Mouse (Mus musculus) small intestine, adult 2 months (tissue): Measurements from ENCODE around the gene Olfr196. TPM values are rescaled to one million over a fixed set of nuclear protein-coding genes. Genes with fewer than 3 reads are reported as not detected.
"Not testable (repeated sequence)": the region's sequence is repeated elsewhere in the genome, so short reads cannot be mapped to it uniquely, and the experiment has no call there.

Source experiments
- H3K27ac ChIP-seq: fragments of 200-500 bp; 2 replicates; pipeline ENCODE4 v1.5.1; 2012; ENCODE audit warnings: low read depth, low read length, control low read depth, inconsistent platforms; ENCODE audit not compliant: insufficient read depth
- H3K27me3 ChIP-seq: fragments of 200-500 bp; 2 replicates; pipeline ENCODE4 v1.6.1; 2012; ENCODE audit warnings: mild to moderate bottlenecking, moderate library complexity, low read length, inconsistent platforms; ENCODE audit not compliant: control insufficient read depth, insufficient read depth
- H3K36me3 ChIP-seq: fragments of 200-500 bp; 2 replicates; pipeline ENCODE4 v1.6.1; 2012; ENCODE audit warnings: mild to moderate bottlenecking, low read length, control low read depth, inconsistent platforms; ENCODE audit not compliant: control insufficient read depth, insufficient read depth
- H3K4me1 ChIP-seq: fragments of 200-500 bp; 2 replicates; pipeline ENCODE4 v1.6.1; 2012; ENCODE audit warnings: low read length, inconsistent platforms, mixed read lengths; ENCODE audit not compliant: control insufficient read depth, insufficient read depth, insufficient read length
- H3K4me3 ChIP-seq: fragments of 200-500 bp; 2 replicates; pipeline ENCODE4 v1.5.1; 2012; ENCODE audit warnings: low read depth, mild to moderate bottlenecking, control low read depth, inconsistent platforms, low read length, moderate library complexity
- CTCF ChIP-seq: fragments of 200-500 bp; IDR thresholded peaks from 2 replicates; pipeline ENCODE4 v1.5.1; 2012; ENCODE audit warnings: low read depth, mild to moderate bottlenecking, control low read depth, inconsistent platforms, low read length, moderate library complexity, mixed read lengths; ENCODE audit not compliant: insufficient replicate concordance, insufficient read length; ENCODE audit errors: extremely low read depth
- POLR2A ChIP-seq: fragments of 200-500 bp; IDR thresholded peaks from 2 replicates; pipeline ENCODE4 v1.6.1; 2012; ENCODE audit warnings: low read depth, mild to moderate bottlenecking, control low read depth, inconsistent platforms, low read length, moderate library complexity
- WGBS: fragments of 180-500 bp; shearing (Covaris S2); methylation state at CpG from one replicate; pipeline ENCODE4 v1.1.7; 2018; 5-methylcytosine and 5-hydroxymethylcytosine counted together
- polyA plus RNA-seq: library from polyadenylated mRNA; depleted of rRNA; stranded (reverse); fragments of >200 nt; gene quantifications from 2 replicates; pipeline ENCODE4 v1.2.3, GENCODE M21; 2012; rRNA removed

Gene Olfr196
- polyA plus RNA-seq = not detected in 2 replicates

- Histone ChIP-seq H3K4me3 (no peak within 1 kb of the TSS), H3K27me3 (no peaks in the 10 kb centered on the region), H3K36me3 (no peaks in the 10 kb centered on the region), H3K27ac (no peak within 1 kb of the TSS), H3K4me1 (no peaks in the 10 kb centered on the region)
- WGBS = 65% methylated on average over 3 of the region's 3 CpGs
- TF ChIP-seq POLR2A = no peak
- no peak for TF ChIP-seq CTCF
Observed at GRCm38 (mm10) chr16:59170354-59170753, at the start of gene Olfr196. Gene Olfr196, minus strand, starts transcription at chr16:59170454.

- not testable (repeated sequence) for H3K36me3 ChIP-seq, H3K4me1 ChIP-seq, H3K4me3 ChIP-seq, H3K27ac ChIP-seq, H3K27me3 ChIP-seq
- 68% methylated on average over 1 of the region's 1 CpGs for WGBS
Observed at GRCm38 (mm10) chr16:59219667-59220066, 49.4 kb upstream of the Olfr196 start, which contains the start of gene Olfr199. Gene Olfr199, minus strand, starts transcription at chr16:59219767.

GRCm38 (mm10) chr16:59217861-59218260, 47.6 kb upstream of the Olfr196 start:
- H3K4me3 ChIP-seq, H3K27me3 ChIP-seq, H3K27ac ChIP-seq, H3K4me1 ChIP-seq, H3K36me3 ChIP-seq: not testable (repeated sequence)
- WGBS = 65% methylated on average over 3 of the region's 3 CpGs

- WGBS = 59% methylated on average over 1 of the region's 1 CpGs
- not testable (repeated sequence) for H3K27me3 ChIP-seq, H3K4me1 ChIP-seq, H3K27ac ChIP-seq, H3K4me3 ChIP-seq, H3K36me3 ChIP-seq
Observed at GRCm38 (mm10) chr16:59203433-59203832, 33.2 kb upstream of the Olfr196 start, which contains the start of gene Olfr198. Gene Olfr198, minus strand, starts transcription at chr16:59203533.

GRCm38 (mm10) chr16:59151996-59152395, 18.3 kb downstream of the Olfr196 start:
- 79% methylated on average over 2 of the region's 2 CpGs for WGBS
- H3K4me1 ChIP-seq = no peaks in the 10 kb centered on the region
- H3K4me3 ChIP-seq = no peak overlapping the region
- H3K27me3 ChIP-seq = no peaks in the 10 kb centered on the region
- TF ChIP-seq CTCF (no peak), POLR2A (no peak)
- no peaks in the 10 kb centered on the region for H3K36me3 ChIP-seq
- H3K27ac ChIP-seq = no peak overlapping the region

- H3K4me1 ChIP-seq = no peaks in the 10 kb centered on the region
- TF ChIP-seq POLR2A (no peak), CTCF (no peak)
- H3K27me3 ChIP-seq = no peaks in the 10 kb centered on the region
- WGBS = 86% methylated on average over 1 of the region's 1 CpGs
- no peak within 1 kb of the TSS for H3K27ac ChIP-seq
- no peak within 1 kb of the TSS for H3K4me3 ChIP-seq
- no peaks in the 10 kb centered on the region for H3K36me3 ChIP-seq
Observed at GRCm38 (mm10) chr16:59146746-59147145, 23.5 kb downstream of the Olfr196 start, which contains the start of gene Olfr195. Gene Olfr195, plus strand, starts transcription at chr16:59147046.

- Histone ChIP-seq H3K36me3 (no peaks in the 10 kb centered on the region), H3K4me3 (no peak overlapping the region), H3K4me1 (no peaks in the 10 kb centered on the region), H3K27ac (no peak overlapping the region), H3K27me3 (no peaks in the 10 kb centered on the region)
- no peak for TF ChIP-seq CTCF
- TF ChIP-seq POLR2A = no peak
Observed at GRCm38 (mm10) chr16:59141105-59141504, 29.1 kb downstream of the Olfr196 start.

GRCm38 (mm10) chr16:59130740-59131139, 39.5 kb downstream of the Olfr196 start:
- Histone ChIP-seq H3K4me3 (no peak overlapping the region), H3K27ac (no peak overlapping the region), H3K4me1 (no peaks in the 10 kb centered on the region), H3K36me3 (no peaks in the 10 kb centered on the region), H3K27me3 (no peaks in the 10 kb centered on the region)
- 45% methylated on average over 1 of the region's 1 CpGs for WGBS
- TF ChIP-seq CTCF = no peak
- no peak for TF ChIP-seq POLR2A
